Mouse (Mus musculus) lung, postnatal 4 days (tissue): ENCODE measurements around the gene Mrpl19.

ENCODE experiments used
- DNase-seq, 2 experiments: peaks; one replicate each; pipeline ENCODE4 v3.0.0; 2021

The Mrpl19 gene

DNA sequence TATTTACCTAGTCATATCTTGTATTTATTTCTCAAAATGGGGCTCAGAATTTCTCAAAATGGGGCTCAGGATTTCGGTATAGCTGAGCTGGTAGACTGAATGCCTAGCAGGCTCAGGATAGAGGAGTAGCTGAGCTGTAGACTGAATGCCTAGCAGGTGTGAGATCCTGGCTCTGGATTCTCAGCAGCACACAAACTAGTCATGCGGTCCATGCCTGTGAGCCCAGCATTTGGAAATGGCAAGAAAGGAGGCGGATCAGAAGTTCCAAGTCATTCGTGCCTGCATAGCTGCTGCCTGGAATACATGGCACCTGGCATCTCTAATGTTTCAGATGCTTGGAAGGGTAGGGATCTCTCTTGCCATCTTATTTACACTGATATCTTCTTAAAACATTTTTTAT, 36.4 kb downstream of the Mrpl19 start:
- no peak for DNase-seq

GRCm38 (mm10) chr6:81924304-81924703, 41.5 kb downstream of the Mrpl19 start:
- no peak for DNase-seq

DNA sequence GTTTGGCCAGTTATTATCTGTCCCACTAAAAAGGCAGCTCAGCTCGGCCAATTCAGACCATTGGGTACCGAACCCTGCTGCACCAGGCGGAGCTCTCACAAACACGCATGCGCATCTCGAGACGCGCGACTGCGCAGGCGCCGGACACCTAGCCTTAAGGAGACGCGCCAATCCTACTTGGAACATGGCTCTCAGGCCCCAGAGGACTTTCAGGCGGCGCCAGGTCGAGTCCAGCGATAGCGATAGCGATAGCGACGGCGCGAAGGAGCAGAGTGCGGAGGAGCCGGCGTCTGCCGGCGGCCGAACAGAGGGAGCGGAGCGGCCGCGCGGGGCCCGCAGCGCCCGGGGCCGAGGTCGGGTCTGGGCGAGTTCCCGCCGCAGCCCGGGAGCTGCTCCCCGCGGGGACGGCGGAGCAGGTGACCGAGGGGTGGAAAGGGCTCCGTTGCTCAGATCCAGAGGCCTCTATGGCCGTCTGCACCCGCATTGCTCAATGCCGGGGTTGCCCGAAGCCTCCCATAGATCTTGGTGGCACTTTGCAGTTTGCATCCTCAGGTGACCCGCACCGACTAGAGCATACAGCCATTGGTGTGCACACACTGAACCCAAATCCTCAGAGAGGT, 42.1 kb downstream of the Mrpl19 start, which contains the start of gene Gcfc2:
TSS of gene Gcfc2 (plus strand) at position 147 of the 620 bp plus-strand sequence.
- peak; percentile 94 to 95 for DNase-seq

GRCm38 (mm10) chr6:81912177-81912576, 53.6 kb downstream of the Mrpl19 start:
- no peak for DNase-seq

- no peak for DNase-seq
Observed at GRCm38 (mm10) chr6:81911713-81912112, 54.0 kb downstream of the Mrpl19 start.

DNA sequence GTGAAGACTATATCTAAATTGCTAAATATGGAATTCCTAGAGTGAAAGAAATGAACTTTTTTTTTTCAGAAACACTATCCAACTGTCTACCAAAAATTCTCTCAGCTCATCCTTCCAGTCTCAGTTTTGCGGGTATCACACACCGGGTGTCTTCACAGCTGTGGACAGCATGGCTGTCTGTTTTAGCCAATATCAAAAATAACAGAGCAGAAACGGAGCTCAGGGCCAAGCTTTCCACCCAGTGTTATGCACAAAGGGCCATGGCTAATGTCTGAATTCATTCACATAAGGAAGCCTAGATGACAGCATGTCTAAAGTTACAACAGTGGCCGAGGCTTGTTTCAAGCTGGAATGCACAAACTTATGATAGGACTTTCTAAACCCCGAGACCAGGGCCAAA, 54.5 kb downstream of the Mrpl19 start:
- no peak for DNase-seq

GRCm38 (mm10) chr6:81910302-81910855, 55.4 kb downstream of the Mrpl19 start:
- no peak for DNase-seq
